Mouse (Mus musculus): ENCODE measurements at regions not wholly inside any gene's neighbourhood (a gene's known extent, or its start where the extent isn't known, plus 50 kb on each side); places are given as distances from the start of the nearest gene placed in this dataset.
A peak's percentile ranks its signal among the peaks of the same experiment; 100 is the strongest.

GRCm38 (mm10) chr4:7222922-7223321 is 1015.9 kb downstream of the Car8 start:
- no peak for DNase-seq (ENCODE audit: low spot score)

GRCm38 (mm10) chr4:7220426-7220825 is 1018.4 kb downstream of the Car8 start:
- no peak for DNase-seq (ENCODE audit: low spot score)

GRCm38 (mm10) chr4:7215048-7216030 is 1023.5 kb downstream of the Car8 start:
- DNase-seq (ENCODE audit: low spot score) = no peak

- no peak for DNase-seq (ENCODE audit: low spot score)
These were observed 1031.9 kb downstream of the Car8 start for GRCm38 (mm10) chr4:7206987-7207386.

GRCm38 (mm10) chr4:7201816-7202215 is 1037.0 kb downstream of the Car8 start:
- DNase-seq (ENCODE audit: low spot score) = peak; percentile 11

GRCm38 (mm10) chr4:7199941-7200340 is 1038.9 kb downstream of the Car8 start:
- no peak for DNase-seq (ENCODE audit: low spot score)

- no peak for DNase-seq (ENCODE audit: low spot score)
These were observed 1039.8 kb downstream of the Car8 start for GRCm38 (mm10) chr4:7199052-7199451.

- DNase-seq (ENCODE audit: low spot score) = no peak
These were observed 1042.3 kb downstream of the Car8 start for GRCm38 (mm10) chr4:7196570-7196969.

GRCm38 (mm10) chr4:7195619-7196018 is 1043.2 kb downstream of the Car8 start:
- DNase-seq (ENCODE audit: low spot score) = no peak

GRCm38 (mm10) chr4:7191912-7192311 is 1046.9 kb downstream of the Car8 start:
- no peak for DNase-seq (ENCODE audit: low spot score)

- DNase-seq (ENCODE audit: low spot score) = no peak
These were observed 1047.6 kb downstream of the Car8 start for GRCm38 (mm10) chr4:7191228-7191627.

- no peak for DNase-seq (ENCODE audit: low spot score)
These were observed 1063.8 kb downstream of the Car8 start for GRCm38 (mm10) chr4:7175030-7175429.

- DNase-seq (ENCODE audit: low spot score) = no peak
These were observed 1066.1 kb downstream of the Car8 start for GRCm38 (mm10) chr4:7172528-7173306.

- DNase-seq (ENCODE audit: low spot score) = no peak
These were observed 1067.0 kb downstream of the Car8 start for GRCm38 (mm10) chr4:7171637-7172417.

- DNase-seq (ENCODE audit: low spot score) = no peak
These were observed 1077.4 kb downstream of the Car8 start for GRCm38 (mm10) chr4:7161411-7161810.

- no peak for DNase-seq (ENCODE audit: low spot score)
These were observed 1081.0 kb downstream of the Car8 start for GRCm38 (mm10) chr4:7157883-7158282.

GRCm38 (mm10) chr4:7154256-7154655 is 1084.6 kb downstream of the Car8 start:
- DNase-seq (ENCODE audit: low spot score) = no peak

GRCm38 (mm10) chr4:7153835-7154234 is 1085.0 kb downstream of the Car8 start:
- no peak for DNase-seq (ENCODE audit: low spot score)

GRCm38 (mm10) chr4:7145756-7146155 is 1093.1 kb downstream of the Car8 start:
- DNase-seq (ENCODE audit: low spot score) = no peak

GRCm38 (mm10) chr4:7144215-7144614 is 1094.6 kb downstream of the Car8 start:
- DNase-seq (ENCODE audit: low spot score) = no peak

- DNase-seq (ENCODE audit: low spot score) = no peak
These were observed 1095.2 kb downstream of the Car8 start for GRCm38 (mm10) chr4:7143676-7144075.

GRCm38 (mm10) chr4:7142781-7143180 is 1096.1 kb downstream of the Car8 start:
- DNase-seq (ENCODE audit: low spot score) = no peak
